Mouse (Mus musculus) cerebellum, adult 11-12 months (tissue): ENCODE data around the gene Fam57a.
"Not testable (repeated sequence)": the region's sequence is repeated elsewhere in the genome, so short reads cannot be mapped to it uniquely, and the experiment has no call there.

Source experiments
- DNase-seq: peaks from one replicate; pipeline ENCODE4 v3.0.0; 2022

Fam57a gene

DNA sequence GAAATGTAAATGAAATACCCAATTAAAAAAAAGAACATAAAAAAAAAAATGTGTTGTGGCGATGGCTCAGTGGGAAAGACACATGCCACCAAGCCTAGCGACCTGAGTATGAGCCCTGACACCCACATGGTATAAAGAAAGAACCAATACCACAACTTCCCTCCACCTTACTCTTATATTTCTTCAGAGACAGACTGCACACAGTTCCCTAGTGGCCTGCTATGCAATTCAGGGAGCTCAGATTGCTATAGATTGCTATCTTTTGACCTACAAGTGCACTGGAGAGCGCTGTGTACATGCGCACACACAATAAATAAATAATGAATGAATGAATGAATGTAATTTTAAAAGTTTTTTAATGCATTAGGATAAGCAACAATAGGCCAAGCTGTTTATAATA lies 4.3 kb downstream of the Fam57a start:
- no peak for DNase-seq

DNA sequence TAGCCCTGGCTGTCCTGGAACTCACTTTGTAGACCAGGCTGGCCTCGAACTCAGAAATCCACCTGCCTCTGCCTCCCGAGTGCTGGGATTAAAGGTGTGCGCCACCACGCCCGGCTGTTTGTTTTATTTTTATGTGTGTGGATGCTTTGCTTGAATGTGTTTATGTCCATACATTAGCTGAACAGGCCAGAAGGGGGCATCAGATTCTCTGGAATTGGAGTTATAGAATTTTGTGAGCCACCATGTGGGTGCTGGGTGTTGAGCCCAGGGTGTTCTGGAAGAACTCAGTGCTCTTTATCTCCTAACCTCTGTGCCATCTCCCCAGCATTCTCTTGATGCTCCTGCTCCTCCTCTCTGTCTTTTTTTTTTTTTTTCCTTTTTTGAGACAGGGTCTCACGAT lies 7.4 kb downstream of the Fam57a start:
- no peak for DNase-seq

DNA sequence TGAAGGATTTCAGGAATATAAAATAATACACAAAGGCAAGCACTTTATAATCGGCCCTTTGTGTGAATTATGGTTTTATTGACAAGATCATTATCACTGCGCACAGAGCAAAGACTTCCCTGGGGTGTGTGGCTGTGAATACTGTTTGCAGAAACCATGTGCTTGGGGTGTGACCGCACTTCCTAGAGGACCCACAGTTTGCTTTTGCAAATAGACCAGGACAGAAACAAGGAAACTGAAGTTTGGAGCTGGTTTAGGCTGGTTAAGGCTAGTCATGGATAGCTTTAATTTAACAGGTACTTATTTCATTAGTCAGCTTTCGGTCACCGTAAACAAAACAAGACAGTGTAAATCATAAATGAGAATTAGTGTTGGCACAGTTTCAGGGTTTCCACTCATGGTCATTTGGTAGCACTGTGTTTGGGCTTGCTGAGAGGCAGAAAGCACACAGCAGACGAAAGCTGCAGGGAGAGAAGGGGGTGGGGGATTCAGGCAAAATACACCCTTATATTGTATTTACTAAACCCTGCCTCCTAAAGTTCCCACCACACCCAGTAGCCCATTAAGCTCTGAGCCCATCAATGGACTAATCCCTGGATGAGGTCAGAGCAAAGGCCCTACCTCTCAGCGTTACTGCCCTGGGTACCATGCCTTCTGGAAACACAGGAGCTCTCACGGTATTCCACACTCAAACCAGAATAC lies 17.0 kb downstream of the Fam57a start:
- DNase-seq: no peak

DNA sequence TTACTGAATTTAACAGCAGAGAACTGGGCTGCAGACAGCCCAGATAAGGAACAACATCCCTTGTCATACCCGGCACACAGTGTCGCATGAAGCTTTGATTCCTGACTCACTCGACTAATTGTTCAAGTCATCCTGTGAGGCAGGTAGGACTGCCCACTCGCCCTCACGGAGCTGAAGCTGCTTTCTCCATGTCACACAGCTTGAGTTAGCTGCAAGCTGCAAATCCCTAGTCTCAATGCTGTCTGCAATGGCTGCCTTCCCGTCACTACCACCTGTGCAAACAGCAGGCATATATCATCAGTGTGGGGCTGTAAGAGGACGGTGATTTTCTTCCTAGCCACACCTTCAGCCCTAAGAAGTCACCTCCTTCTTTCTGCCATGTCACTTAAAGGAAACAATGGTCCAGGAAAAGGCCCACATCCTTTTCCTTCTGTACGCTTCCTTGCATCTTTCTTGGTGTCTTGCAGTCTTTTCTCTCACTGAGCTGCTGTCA lies 17.6 kb downstream of the Fam57a start:
- DNase-seq: no peak

DNA sequence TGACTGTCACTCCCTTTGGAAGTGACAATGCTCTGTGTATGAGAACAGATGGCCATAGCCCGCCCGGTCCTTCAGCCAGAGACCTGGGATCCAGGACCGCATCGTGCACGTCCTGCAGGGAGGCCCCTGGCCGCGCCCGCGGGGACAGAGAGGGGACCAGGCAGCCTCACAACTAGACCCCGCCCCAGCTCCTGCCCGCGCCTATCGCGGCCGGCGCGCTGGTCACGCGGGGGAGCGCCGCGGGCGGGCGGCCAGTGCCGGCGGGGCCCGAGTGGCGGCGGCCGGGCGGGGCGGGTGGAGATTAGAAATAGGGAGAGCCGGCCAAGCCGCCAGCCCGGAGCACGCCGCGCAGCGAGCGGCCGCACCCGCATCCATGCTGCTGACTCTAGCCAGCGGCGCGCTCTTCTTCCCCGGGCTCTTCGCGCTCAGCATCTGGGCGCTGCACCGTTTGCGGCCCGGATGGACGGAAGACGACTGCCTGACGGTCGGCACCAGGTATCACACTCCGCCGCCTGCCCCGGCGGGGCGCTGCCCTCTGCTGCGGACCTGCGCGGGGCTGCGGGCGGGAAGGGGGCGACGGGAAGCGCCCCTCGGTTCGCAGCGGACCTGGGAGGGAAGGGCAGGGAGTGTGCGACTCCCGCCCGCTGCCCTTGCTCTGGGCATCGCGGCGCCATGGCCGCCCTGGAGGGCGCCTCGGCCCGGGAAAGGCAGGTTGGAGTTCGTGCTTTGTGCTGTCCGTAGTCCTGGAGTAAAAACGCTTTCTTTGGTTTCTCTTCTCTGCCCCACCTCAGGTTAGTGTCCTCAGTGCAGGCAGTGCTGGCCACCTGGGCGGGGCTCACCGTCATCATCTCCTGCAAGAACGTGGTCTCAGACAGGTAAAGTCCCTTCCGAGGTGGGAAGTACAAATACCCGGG lies 22.5 kb downstream of the Fam57a start:
- DNase-seq: peak; percentile 92

DNA sequence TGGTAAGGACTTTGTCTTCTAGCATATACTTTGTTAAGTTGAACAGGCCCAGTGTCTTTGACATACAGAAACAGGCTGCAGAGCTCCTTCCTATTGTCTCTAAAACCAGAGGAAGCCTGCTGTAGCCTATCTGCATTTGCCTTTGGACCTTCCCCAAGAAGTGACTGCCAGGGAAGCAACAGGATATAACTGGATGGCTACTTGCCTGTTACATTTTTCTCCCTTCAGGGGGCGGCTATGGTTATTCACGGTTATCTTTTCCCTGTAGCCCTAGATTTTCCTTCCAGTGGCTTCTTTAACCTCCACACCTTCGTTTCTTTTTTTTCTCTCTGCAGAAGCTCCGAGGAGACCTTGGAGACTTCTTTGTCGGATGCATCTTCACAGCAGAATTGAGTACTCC lies 27.3 kb downstream of the Fam57a start:
- DNase-seq: no peak

DNA sequence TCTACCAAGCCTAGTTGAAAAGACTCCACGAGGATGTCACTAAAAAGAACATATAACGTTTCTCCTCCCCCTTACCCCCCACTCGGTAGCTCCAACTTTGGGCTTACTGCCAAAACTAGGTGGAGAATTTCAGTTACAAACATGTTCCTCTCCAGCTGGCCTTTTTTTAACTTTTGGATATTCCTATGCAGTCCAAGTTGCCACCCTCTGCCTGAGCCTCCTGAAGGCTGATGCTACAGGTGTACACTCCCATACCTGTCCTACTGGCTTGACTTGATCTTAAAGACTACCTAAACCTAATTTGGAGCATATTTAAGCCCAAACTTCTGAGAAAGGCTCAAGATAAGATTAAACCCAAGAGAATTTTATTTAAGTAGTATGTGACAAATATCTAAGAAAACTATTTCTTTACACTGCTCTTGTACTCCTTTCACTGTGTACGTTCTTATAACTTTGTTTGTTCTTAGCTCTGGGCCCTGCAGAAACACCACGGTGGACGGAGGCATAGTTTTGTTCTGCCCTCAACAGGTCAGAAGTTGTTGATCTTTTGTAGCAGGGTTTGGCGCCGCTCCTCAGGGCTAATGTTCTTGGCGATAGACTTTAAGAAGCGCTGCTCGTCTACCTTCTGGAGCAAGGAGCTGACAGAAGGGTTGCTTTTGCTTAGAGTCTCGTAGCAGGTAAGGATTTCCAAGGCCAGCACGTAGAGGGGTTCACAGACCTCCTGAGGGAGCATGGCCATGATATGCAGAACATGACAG lies 30.9 kb downstream of the Fam57a start:
- no peak for DNase-seq

DNA sequence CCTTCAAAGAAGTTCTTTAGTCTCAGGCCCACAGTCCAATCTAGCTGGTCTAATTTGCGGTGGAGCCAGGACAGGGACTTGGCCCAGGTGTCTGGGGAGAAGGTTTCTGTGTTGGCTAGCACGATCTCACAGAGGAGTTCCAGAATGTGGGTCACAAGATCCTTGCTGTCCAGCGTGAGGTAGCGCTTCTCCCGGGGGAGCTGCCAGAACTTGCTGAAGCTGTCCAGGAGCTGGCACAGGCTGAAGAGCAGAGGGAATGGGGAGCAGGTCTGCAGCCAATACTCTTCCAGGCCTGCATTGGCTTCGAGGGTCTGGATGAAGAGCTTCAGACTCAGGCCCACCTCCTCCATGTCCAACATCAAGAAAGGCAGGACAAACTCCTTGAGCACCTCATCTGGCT lies 32.1 kb downstream of the Fam57a start:
- not testable (repeated sequence) for DNase-seq

DNA sequence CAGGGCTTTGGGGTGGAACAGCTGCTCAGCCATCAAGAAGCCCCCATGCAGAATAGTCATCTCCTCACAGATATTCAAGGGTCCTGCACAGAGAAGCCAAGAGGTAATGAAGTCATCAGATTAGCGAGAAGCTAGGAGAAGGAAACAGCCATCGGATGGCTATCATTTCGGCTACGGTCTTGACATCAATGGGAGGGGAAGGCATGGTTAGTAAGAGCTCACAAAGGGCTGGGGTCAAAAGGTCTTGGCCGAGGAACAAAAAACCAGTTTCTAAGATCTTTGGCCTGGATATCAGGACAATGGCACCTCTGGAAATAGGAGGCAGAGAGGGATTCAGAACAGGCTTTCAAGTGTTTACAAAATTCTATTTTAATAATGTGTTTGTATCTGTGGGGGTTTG lies 34.4 kb downstream of the Fam57a start:
- no peak for DNase-seq

DNA sequence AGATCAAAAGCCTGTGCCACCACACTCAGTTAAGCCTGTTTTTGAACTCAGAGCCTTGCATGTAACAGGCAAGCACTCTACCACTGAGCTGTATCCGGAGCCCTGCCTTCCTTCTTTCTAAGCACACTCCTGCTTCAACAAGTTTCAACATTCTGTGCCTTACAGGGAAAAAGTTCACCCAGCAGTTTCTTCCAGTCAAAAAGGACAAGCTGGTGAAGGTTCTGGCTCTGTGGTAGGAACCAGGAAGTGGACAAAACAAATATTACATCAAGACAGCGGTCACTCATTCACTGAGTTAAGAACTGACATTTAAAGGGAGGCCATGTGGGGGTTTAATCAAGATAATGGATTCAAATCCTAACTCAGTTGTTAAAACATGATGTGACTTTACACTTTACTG lies 35.5 kb downstream of the Fam57a start:
- DNase-seq: no peak

DNA sequence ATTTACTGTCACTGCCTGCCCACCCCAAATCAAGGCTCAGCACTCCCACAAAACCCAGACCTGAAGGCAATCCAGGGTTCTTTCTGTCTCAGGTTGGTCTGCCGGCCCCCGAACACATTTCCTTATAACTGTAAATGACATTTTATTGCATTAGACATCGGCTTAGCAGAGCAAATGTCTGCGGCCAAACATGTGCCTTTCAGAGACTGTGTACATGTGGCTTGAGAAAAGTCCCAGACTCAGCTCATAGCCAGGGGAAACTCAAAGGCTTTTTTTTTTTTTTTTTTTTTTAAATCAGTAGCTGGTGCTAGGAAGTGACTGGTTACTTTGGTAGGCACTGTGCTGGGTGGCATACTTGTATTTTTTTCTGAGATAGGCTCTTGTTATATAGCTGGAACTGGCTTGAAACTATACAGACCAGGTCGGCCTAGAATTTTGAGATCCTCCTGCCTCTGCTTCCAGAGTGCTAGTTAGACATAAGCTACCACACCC lies 36.6 kb downstream of the Fam57a start:
- DNase-seq: no peak

DNA sequence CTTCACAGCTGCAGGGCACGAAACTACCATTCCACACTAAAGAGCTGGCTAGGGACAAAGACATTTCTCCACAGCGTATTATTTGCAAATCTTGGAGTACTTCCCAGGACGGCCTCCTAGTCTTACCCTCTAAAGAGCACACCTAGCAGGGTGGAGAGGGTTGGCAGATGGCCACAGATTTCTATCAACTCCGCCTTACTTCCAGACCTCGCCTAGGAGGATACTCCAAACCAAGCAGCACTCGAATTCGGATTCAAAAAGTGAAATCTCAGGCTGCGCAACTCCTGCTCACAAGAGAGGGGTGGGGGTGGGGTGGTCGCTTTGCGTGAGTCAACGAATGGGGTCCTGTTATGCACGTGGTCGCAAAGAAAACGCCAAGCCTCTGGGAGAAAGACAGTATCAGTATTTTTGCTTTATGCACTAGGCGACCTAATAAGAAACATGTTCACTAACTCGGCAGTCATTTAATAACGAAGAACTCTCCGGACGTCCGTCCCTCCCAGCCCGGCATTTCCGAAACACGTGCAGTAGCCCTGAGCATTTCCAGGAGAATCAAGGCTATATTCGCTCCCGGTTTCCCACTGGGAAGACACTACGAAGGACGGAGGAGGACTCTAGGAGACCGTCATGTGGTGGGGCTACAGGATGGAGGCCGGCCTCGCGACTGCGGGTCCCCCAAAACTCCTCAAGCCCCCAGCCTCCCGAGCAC lies 37.4 kb downstream of the Fam57a start:
- peak; percentile 53 for DNase-seq

DNA sequence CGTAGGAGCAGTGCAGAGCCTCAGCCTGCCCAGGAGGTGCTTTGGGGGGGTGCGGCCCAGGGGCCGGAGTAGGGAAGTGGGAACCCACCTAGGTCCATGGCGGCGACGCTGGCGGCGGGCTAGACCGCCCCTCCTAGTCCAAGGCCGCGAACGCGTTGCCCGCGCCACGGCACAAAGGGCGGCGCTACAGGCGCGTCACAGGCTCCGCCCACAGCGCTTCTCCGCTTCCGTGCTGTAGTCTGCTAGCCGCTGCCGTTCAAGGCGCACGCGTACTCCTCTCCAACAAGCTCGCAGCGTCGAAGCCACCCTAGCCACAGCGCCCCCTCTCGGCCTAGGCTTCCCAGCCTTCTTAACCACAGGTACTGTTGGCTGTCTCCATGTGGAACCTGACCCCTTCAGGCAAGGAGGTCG lies 37.9 kb downstream of the Fam57a start, which contains the start of the genes Dbil5 and Gemin4:
Dbil5 (plus strand) TSS at position 219 of the 411 bp plus-strand sequence.
Gemin4 (minus strand) TSS at position 275 of the 411 bp plus-strand sequence.
- DNase-seq: peak; percentile 97

DNA sequence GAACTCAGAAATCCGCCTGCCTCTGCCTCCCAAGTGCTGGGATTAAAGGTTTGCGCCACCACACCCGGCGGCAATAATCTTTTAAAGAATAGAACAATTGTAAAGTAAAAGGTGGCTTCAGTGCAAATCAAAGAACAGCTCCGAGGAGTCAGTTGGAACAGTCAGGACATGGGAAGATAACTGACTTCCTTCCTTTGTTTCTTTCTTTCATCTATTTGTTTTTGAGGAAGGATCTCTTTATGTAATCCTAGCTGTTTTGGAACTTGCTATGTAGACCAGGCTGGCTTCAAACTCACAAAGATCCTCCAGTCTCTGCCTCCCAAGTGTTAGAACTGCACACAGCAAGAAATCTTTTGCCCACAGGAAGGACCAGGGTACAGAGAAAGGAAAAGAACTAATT lies 45.2 kb downstream of the Fam57a start:
- no peak for DNase-seq

DNA sequence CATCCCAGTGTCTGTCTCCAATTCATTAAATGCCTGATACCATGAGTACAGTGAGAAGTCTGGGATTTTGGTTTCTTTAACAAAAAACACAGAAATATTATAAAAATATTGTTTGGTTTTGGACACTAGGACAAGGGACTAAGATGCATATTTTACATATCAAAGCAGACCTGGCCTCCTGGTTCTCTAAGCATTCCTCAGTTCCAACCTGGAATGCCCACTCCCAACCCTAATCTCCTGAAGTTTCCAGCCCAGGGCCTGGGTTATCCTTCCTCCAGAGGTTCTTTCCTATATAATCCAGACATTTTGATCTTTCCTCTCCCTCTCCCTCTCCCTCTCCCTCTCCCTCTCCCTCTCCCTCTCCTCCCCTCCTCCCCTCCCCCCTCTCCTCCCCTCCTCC lies 45.6 kb downstream of the Fam57a start:
- DNase-seq: no peak

DNA sequence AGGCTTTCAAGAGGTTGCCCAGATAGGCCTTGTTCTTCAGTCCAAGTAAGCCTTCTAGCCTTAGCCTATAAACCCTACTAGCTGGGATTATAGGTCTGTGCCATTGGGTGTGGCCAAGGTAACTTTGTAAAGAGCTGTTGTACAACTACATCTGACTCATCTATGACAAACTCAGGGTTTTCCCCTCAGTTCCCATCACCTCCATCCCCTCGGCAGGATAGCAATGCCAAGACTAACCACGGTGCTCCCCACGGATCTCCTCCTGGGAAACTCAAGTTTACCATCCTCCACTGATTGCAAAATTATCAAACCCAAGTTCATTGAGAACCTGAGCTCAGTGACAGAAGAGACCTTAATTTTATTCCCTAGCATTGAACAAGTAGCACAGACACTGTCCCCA lies 56.7 kb downstream of the Fam57a start:
- DNase-seq: no peak

DNA sequence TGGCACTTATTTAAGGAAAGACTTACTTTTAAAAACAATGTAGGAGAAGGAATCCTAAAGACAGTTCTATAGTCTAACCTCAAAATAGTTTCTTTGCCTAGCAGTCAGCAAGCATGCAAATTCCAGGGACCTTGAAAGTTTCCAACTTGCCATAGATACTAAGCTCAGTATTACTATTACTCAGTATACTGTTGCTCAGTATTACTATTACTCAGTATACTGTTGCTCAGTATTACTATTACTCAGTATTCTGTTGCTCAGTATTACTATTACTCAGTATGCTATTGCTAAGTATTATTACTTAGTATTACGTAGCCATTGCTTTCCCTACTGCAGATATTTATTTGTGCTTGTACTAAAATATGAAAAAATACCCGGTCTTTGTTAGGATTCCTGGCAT lies 60.3 kb downstream of the Fam57a start:
- DNase-seq: no peak

DNA sequence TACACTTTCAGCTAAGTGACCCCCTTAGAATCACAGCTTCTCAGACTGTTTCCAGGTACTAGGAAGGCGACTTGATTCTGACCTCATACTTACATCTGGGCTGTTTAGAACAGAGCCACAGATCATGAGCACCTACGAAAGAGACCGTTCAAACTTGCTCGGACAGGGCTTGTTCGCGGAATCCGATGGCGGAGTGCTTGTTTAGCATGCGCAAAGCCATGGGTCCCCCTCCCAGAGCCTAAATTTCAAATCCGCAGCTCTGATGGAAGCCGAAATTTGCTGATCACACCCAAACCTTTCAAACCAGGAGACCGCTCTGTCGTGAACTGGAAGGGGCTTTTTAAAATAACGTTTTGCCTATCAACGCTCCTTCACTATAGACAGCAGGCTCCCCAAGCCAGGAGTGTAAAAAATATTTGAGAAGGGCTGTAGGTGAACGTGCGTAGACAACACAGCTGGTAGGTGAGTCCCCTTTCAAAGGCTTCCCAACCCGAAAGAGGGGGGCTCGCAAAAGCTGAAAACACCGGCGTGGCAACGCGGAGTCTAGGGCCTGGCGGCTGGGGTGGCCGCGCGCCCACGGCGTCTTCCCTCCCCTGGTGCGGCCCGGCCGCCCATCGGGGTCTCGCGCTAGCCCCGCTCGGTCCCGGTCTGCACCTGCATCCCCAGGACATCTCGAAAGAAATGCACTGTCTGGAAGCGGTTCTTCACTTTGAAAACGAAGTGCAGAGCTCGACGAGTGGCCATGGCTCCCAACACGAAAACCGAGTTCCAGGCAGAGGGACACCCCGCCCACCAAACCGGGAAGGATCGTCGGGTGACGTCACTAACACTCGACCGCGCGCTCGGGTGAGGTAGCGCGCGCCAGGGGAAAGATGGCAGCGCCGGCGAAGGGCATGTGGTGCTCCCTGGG lies 63.7 kb downstream of the Fam57a start, which contains the start of the genes Mrm3 and Glod4:
Mrm3 (plus strand) TSS at position 815 of the 910 bp plus-strand sequence.
Glod4 (minus strand) TSS at position 825 of the 910 bp plus-strand sequence.
- DNase-seq: peak; percentile 87

DNA sequence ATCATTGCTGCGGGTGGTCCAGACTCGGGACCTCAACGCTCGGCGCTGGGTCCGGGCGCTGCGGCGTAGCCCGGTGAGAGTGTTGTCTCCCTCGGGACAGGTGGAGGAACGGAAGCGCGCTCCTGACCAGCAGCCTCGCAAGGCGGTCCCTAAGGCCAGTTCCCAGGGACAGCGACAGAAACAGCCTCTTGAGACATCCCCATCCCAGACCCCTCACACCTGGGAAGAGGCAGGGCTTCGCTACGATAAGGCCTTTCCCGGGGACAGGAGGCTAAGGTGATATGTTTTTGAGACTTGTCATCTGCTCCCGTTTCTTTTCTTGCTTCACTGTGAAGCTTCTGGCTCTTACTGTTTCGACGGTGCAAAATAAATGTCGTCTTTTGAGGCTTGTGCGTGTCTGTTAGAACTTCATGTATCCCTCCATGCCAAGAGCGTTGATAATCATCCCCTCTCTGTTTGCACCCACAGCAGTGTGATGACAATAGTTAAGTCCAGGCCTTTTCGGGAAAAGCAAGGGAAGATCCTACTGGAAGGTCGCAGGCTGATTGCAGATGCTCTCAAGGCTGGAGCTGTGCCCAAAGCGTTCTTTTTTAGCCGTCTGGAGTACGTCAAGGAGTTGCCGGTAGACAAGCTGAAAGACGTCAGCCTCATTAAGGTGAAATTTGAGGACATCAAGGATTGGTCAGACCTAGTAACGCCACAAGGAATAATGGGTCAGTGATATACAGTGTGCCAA lies 64.5 kb downstream of the Fam57a start:
- DNase-seq: peak; percentile 39

DNA sequence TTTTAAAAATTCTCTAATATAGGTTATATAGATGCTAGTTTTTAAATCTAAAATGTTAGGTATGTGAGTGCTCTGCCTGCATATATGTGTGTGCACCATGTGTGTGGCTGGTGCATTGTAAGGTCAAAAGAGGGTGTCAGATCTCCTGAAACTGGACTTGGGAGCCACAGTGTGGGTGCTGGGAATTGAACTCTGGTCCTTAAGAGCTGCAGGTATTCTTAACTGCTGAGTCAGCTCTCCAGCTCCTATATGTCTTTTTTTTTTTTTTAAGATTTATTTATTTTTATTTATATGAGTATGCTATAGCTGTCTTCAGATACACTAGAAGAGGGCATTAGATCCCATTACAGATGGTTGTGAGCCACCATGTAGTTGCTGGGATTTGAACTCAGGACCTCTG lies 67.0 kb downstream of the Fam57a start:
- DNase-seq: no peak
